Mouse (Mus musculus): Measurements from ENCODE around the gene Rbl1. TPM values are rescaled to one million over a fixed set of nuclear protein-coding genes. Genes with fewer than 3 reads are reported as not detected.

Rbl1 gene
- polyA plus RNA-seq (2015; fragmentation: Nextera tagmentation; extraction: Ambion mirVana), result 7.8 and 10.8 TPM in 2 replicates

GRCm38 (mm10) chr2:157204366-157205218, at the start of gene Rbl1:
Gene Rbl1 (minus strand): TSS chr2:157204534.

GRCm38 (mm10) chr2:157135014-157135413, 69.3 kb downstream of the Rbl1 start, which contains the start of gene Samhd1:
Gene Samhd1 (minus strand): TSS chr2:157135265.

Other genes starting within 250 kb of the Rbl1 start
- gene Ndrg3, start 212.5 kb downstream of the Rbl1 start, polyA plus RNA-seq (2015; fragmentation: Nextera tagmentation; extraction: Ambion mirVana), result 34.1 and 34.3 TPM in 2 replicates
- 13.7 and 17.7 TPM in 2 replicates for gene Dsn1, start 197.4 kb downstream of the Rbl1 start, polyA plus RNA-seq (2015; fragmentation: Nextera tagmentation; extraction: Ambion mirVana)
- 3.0 and 3.4 TPM in 2 replicates for gene Soga1, start 125.3 kb downstream of the Rbl1 start, polyA plus RNA-seq (2015; fragmentation: Nextera tagmentation; extraction: Ambion mirVana)
- gene Tldc2, start 117.5 kb downstream of the Rbl1 start, polyA plus RNA-seq (2015; fragmentation: Nextera tagmentation; extraction: Ambion mirVana), result 0.22 TPM in 1 of 2 replicates, not detected in the other
- gene Samhd1, start 69.3 kb downstream of the Rbl1 start, polyA plus RNA-seq (2015; fragmentation: Nextera tagmentation; extraction: Ambion mirVana), result 15.6 and 18.8 TPM in 2 replicates
- gene Rpn2, start 74.5 kb upstream of the Rbl1 start, polyA plus RNA-seq (2015; fragmentation: Nextera tagmentation; extraction: Ambion mirVana), result 140 and 192 TPM in 2 replicates
- 0.10 and 0.22 TPM in 2 replicates for gene Mroh8, start 75.0 kb upstream of the Rbl1 start, polyA plus RNA-seq (2015; fragmentation: Nextera tagmentation; extraction: Ambion mirVana)
- gene Ghrh, start 143.0 kb upstream of the Rbl1 start, polyA plus RNA-seq (2015; fragmentation: Nextera tagmentation; extraction: Ambion mirVana), result 0.38 and 0.48 TPM in 2 replicates
- 71.5 and 76.1 TPM in 2 replicates for gene Manbal, start 163.1 kb upstream of the Rbl1 start, polyA plus RNA-seq (2015; fragmentation: Nextera tagmentation; extraction: Ambion mirVana)
- 10.2 and 11.0 TPM in 2 replicates for gene Src, start 213.9 kb upstream of the Rbl1 start, polyA plus RNA-seq (2015; fragmentation: Nextera tagmentation; extraction: Ambion mirVana)